Mouse (Mus musculus) urinary bladder, postnatal 25 days (tissue): ENCODE measurements at regions not wholly inside any gene's neighbourhood (a gene's known extent, or its start where the extent isn't known, plus 50 kb on each side); places are given as distances from the start of the nearest gene placed in this dataset.

Experiments used
- DNase-seq: peaks from one replicate; pipeline ENCODE4 v3.0.0; 2022; ENCODE audit warnings: low spot score

DNA sequence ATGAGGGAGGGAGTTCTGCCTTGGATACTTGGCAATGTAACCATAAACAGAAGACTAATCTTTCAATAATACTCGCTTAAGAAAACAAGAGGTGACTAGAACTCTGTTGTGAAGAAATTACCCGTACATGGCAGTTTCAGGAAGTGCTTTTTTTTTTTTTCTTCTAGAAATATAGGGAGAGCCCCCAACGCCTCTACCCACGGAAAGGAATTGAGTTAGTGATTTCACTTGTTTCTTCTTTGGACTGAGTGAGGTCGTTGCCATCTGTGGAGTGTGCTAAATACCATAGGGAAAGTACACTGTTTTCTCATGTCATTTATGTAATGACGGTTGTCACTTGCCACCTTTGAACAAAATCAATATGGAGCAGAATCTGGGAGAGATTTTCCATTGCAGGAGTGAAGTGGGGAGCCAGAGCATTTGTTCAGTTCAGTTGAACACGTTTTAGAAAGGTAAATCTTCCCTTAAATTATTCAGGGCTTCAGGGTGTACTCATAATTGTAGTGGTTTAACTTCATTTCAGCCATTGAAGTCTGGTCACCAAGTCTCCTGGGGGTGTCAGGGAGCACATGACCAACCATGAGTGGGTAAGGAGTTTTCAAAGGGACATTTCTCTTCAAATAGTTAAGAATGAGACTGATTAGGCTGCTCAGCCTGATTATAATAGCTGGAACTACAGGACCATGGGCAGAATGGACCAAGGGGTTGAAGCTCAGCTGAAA, 266.3 kb upstream of the 2610301B20Rik start:
- no peak for DNase-seq

DNA sequence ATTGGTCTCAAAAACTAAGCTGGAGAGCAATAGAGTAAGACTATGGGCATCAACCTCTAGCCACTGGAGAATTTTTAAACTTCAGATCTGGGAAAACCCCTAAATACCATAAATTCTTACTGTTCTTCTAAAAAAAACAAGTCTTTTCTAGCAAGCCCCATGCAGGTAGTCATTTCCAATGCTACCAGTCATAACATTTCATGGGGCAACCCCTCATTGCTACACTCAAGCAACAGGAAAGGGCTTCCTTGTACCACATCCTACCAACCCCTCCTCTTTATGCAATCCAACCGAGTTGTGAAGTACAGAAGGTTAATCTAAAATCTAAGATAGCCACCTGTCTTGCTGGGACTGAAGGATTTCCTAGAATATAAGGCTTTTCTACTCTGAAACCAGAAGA, 263.5 kb upstream of the 2610301B20Rik start:
- DNase-seq: no peak
